Mouse (Mus musculus) olfactory bulb, adult 2 months (tissue): ENCODE data around the gene Naa38.

Experiments
- CTCF ChIP-seq: fragments of 200-500 bp; IDR thresholded peaks from 2 replicates; pipeline ENCODE4 v1.5.1; 2012; ENCODE audit warnings: low read depth, mild to moderate bottlenecking, low read length, moderate library complexity; ENCODE audit not compliant: insufficient read depth
- POLR2A ChIP-seq: fragments of 200-500 bp; IDR thresholded peaks from 2 replicates; pipeline ENCODE4 v1.6.1; 2012; ENCODE audit warnings: mild to moderate bottlenecking, low read depth, low read length, moderate library complexity; ENCODE audit not compliant: insufficient read depth

GRCm38 (mm10) chr11:69401987-69402386, 6.7 kb downstream of the Naa38 start:
- TF ChIP-seq CTCF, result no peak
- TF ChIP-seq POLR2A, result no peak
